Mouse (Mus musculus) CH12.LX (cell line): ENCODE data around the gene Usp17la. TPM values are rescaled to one million over a fixed set of nuclear protein-coding genes. Genes with fewer than 3 reads are reported as not detected.
"Not testable (repeated sequence)": the region's sequence is repeated elsewhere in the genome, so short reads cannot be mapped to it uniquely, and the experiment has no call there.

Experiments
- DNase-seq: peaks from one replicate; pipeline ENCODE4 v3.0.0-alpha.2; 2013; ENCODE audit errors: extremely low read depth
- H3K27ac ChIP-seq: 2 replicates; pipeline ENCODE4 v1.5.1; 2012; ENCODE audit warnings: low read depth, mild to moderate bottlenecking, control low read depth, moderate library complexity; ENCODE audit not compliant: insufficient read depth
- H3K27me3 ChIP-seq: replicated peaks from 2 replicates; pipeline ENCODE3; 2012; ENCODE audit warnings: inconsistent platforms
- H3K36me3 ChIP-seq, 2 experiments: replicated peaks in 1 of 2; 2 replicates each; pipeline versions ENCODE3 to v1.6.1; 2012; ENCODE audit warnings: inconsistent platforms in 1 of 2, low read length in 1 of 2, mild to moderate bottlenecking in 1 of 2, mixed read lengths in 1 of 2, moderate library complexity in 1 of 2; ENCODE audit not compliant: control insufficient read depth in 1 of 2, insufficient read depth in 1 of 2
- H3K4me1 ChIP-seq, 2 experiments: 2 replicates each; pipeline ENCODE4 v1.6.1; 2012; ENCODE audit warnings: inconsistent platforms in 1 of 2, moderate library complexity in 1 of 2; ENCODE audit not compliant: insufficient read depth in 2 of 2, control insufficient read depth in 1 of 2
- H3K4me2 ChIP-seq: 2 replicates; pipeline ENCODE4 v1.6.1; 2012; ENCODE audit warnings: low read depth, mild to moderate bottlenecking, control low read depth; ENCODE audit not compliant: poor library complexity, insufficient read depth, severe bottlenecking
- H3K4me3 ChIP-seq, 3 experiments: fragments of 150-350 bp in 1 of 3; sonication (generic) in 1 of 3; replicated peaks in 1 of 3; 2 replicates each; pipeline versions ENCODE3 to v1.5.1; 2011 to 2012; ENCODE audit warnings: low read depth in 2 of 3, low read length in 2 of 3, mild to moderate bottlenecking in 2 of 3, moderate library complexity in 2 of 3, control low read depth in 1 of 3, improper control_type of control experiment in 1 of 3, inconsistent platforms in 1 of 3, mixed read lengths in 1 of 3; ENCODE audit not compliant: poor library complexity in 1 of 3
- H3K79me2 ChIP-seq: replicated peaks from 2 replicates; pipeline ENCODE4 v1.6.1; 2012; ENCODE audit warnings: mild to moderate bottlenecking, moderate library complexity; ENCODE audit not compliant: control insufficient read depth, poor library complexity, insufficient read depth, severe bottlenecking; ENCODE audit errors: extremely low read depth
- H3K9ac ChIP-seq: 2 replicates; pipeline ENCODE4 v1.6.1; 2012; ENCODE audit warnings: low read depth, mild to moderate bottlenecking, control low read depth, moderate library complexity; ENCODE audit not compliant: insufficient read depth
- H3K9me3 ChIP-seq: replicated peaks from 2 replicates; pipeline ENCODE3; 2012; ENCODE audit warnings: low read length, inconsistent platforms, mixed read lengths
- CHD1 ChIP-seq: IDR thresholded peaks from 2 replicates; pipeline ENCODE4 v1.6.1; 2012; ENCODE audit warnings: low read depth, low read length, improper control_type of control experiment, inconsistent platforms
- E2F4 ChIP-seq: IDR thresholded peaks from 2 replicates; pipeline ENCODE4 v1.6.1; 2011; ENCODE audit warnings: low read depth, low read length, improper control_type of control experiment; ENCODE audit not compliant: insufficient replicate concordance
- ETS1 ChIP-seq: conservative IDR thresholded peaks from 2 replicates; pipeline ENCODE4 v1.6.1; 2012; ENCODE audit warnings: low read depth, mild to moderate bottlenecking, inconsistent platforms, low read length, improper control_type of control experiment, moderate library complexity
- NELFE ChIP-seq: IDR thresholded peaks from 2 replicates; pipeline ENCODE4 v1.6.1; 2011; ENCODE audit warnings: low read depth, low read length, improper control_type of control experiment
- PAX5 ChIP-seq: IDR thresholded peaks from 2 replicates; pipeline ENCODE4 v1.6.1; 2012; ENCODE audit warnings: low read length, inconsistent platforms, mixed read lengths
- SMC3 ChIP-seq: IDR thresholded peaks from 2 replicates; pipeline ENCODE4 v1.6.1; 2011; ENCODE audit warnings: low read depth, low read length, improper control_type of control experiment
- TBP ChIP-seq: conservative IDR thresholded peaks from 2 replicates; pipeline ENCODE4 v1.6.1; 2011; ENCODE audit warnings: low read depth, low read length, improper control_type of control experiment
- ZKSCAN1 ChIP-seq: IDR thresholded peaks from 2 replicates; pipeline ENCODE4 v1.6.1; 2012; ENCODE audit warnings: low read depth, inconsistent platforms, low read length, improper control_type of control experiment, borderline replicate concordance
- dilution Hi-C: fragments of 300-500 bp; cut with MboI; formaldehyde crosslinking; loops from 2 replicates; pipeline ENCODE4 v1.14.3; 2020; ENCODE audit warnings: low sequenced_read_pairs; ENCODE audit not compliant: extremely low pct_unique_long_range_greater_than_20kb, extremely low pct_ligation_motif_present
- in situ Hi-C: fragments of 300-500 bp; cut with MboI; formaldehyde crosslinking; loops from 3 replicates; pipeline ENCODE4 v1.14.3; 2019; ENCODE audit warnings: low sequenced_read_pairs, low pct_ligation_motif_present, low pct_unique_long_range_greater_than_20kb, mixed read lengths
- polyA plus RNA-seq: library from polyadenylated mRNA; unstranded; fragments of >175 nt; gene quantifications from 2 replicates; pipeline ENCODE4 v1.2.1, GENCODE M21; 2012; ENCODE audit warnings: low read depth; ENCODE audit not compliant: insufficient read length
- total RNA-seq, 2 experiments: library from RNA; depleted of rRNA; stranded (reverse); fragments of 300-350 nt in 1 of 2; fragments of >200 nt in 1 of 2; gene quantifications; 2 replicates each; pipeline ENCODE4 v1.2.3; 2012 to 2014

Usp17la gene
- total RNA-seq (2012; rRNA removed): 0.13 and 0.17 TPM in 2 replicates
- not detected in 2 replicates for total RNA-seq (2014; rRNA removed)
- polyA plus RNA-seq: 0.10 and 0.11 TPM in 2 replicates

- H3K4me3 ChIP-seq, in situ Hi-C loops: not testable (repeated sequence)
Measured at GRCm38 (mm10) chr7:104856709-104857108, at the start of gene Usp17la. Gene Usp17la, plus strand, starts transcription at chr7:104857009.

GRCm38 (mm10) chr7:104810335-104810734 lies 46.5 kb upstream of the Usp17la start:
- dilution Hi-C loops, H3K4me3 ChIP-seq, H3K4me2 ChIP-seq, DNase-seq, H3K79me2 ChIP-seq, H3K36me3 ChIP-seq, H3K9me3 ChIP-seq, in situ Hi-C loops, H3K9ac ChIP-seq, H3K4me1 ChIP-seq, H3K27me3 ChIP-seq, H3K27ac ChIP-seq: not testable (repeated sequence)

More at GRCm38 (mm10) chr7:104856709-104857108, at the start of gene Usp17la:
- DNase-seq, H3K4me2 ChIP-seq, H3K9me3 ChIP-seq, dilution Hi-C loops, H3K9ac ChIP-seq, H3K79me2 ChIP-seq, H3K27ac ChIP-seq, H3K4me1 ChIP-seq, H3K36me3 ChIP-seq, H3K27me3 ChIP-seq: not testable (repeated sequence)

- TF ChIP-seq NELFE (no peak), E2F4 (no peak), SMC3 (no peak), CHD1 (no peak), PAX5 (no peak), ETS1 (no peak), ZKSCAN1 (no peak), TBP (no peak)
- Histone ChIP-seq H3K4me2 (no peak within 1 kb of the TSS), H3K36me3 (no peaks in the 10 kb centered on the region), H3K9me3 (no peaks in the 10 kb centered on the region), H3K27me3 (no peaks in the 10 kb centered on the region), H3K4me3 (no peak within 1 kb of the TSS), H3K79me2 (no peaks in the 10 kb centered on the region), H3K27ac (no peak within 1 kb of the TSS), H3K4me1 (no peaks in the 10 kb centered on the region), H3K9ac (no peak within 1 kb of the TSS)
- dilution Hi-C loops (no loop called here), in situ Hi-C loops (no loop called here)
- no peak for DNase-seq
Measured at GRCm38 (mm10) chr7:104842503-104842902, 14.3 kb upstream of the Usp17la start, which contains the start of gene Usp17lb. Gene Usp17lb, minus strand, starts transcription at chr7:104842603.
